Mouse (Mus musculus): ENCODE results near the gene Nav2.

- TF ChIP-seq CEBPB (IDR thresholded peaks at IDR 0.05; ENCODE audit: insufficient read depth, poor library complexity, severe bottlenecking) (no peak), USF1 (IDR thresholded peaks at IDR 0.05; ENCODE audit: low read depth) (no peak)
These were observed 283.7 kb downstream of the Nav2 start for GRCm38 (mm10) chr7:49192061-49192695.
